Mouse (Mus musculus) hindlimb bud, embryonic 11.5 days (tissue): ENCODE results near the gene Fmn2.

Experiments
- DNase-seq: peaks from one replicate; pipeline ENCODE4 v3.0.0-alpha.2; 2012; ENCODE audit warnings: low read depth, low spot score; ENCODE audit errors: extremely low spot score

Fmn2 gene

DNA sequence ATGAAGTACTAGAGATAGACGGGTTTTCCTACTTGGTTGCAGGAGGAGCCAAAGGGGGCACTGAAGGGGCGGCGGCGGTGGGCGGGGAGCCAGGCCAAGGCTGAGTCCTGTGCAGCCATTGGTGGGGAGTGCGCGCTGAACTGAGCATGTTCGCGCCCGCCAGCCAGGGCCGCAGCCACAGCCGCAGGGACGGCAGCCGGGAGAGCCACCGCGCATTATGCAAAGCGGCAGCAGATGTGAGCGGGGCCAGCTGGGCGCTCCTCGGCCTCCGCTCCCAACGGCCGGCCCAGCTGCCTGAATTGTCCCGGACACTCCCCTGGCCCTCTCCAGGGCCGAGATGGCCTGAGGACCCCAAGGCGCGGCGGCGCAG lies at the start of gene Fmn2:
TSS of gene Fmn2 (plus strand) at position 165 of the 370 bp plus-strand sequence.
- DNase-seq: no peak

DNA sequence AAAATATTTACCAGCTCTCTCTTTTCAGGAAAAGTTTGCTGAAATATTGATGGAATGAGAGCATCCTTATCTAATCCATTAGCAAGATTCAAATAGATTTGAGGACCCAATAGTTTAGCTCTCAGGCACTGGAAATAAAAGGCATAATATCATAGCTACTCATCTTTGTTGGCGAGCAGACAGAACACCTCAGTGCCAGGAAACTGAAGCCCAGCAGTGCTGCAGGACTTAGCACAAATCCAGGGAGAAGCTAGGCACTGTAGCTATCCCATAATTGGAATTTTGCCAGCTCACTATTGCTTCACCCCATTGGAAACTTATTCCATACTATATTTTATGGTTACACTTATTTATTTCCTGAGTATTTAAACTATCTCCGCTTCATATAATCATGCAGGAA lies 46.5 kb upstream of the Fmn2 start:
- DNase-seq: no peak

DNA sequence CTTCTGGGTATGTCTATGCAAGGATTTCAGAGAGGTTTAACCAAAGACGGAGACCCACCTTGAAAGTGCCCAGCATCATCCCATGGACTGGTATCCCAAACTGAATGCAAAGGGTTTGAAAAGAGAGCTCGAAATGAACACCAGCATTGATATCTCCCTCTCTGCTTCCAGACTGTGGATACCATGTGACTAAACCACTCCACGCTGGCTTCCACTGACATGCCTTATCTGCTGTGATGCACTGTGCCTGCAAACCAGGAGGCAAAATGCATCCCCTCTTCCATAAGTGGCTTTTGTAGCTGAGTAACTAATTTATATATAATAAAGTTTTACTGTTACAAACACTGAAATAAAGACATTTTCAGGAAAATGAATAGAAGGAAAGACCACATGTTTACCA lies 36.2 kb upstream of the Fmn2 start:
- DNase-seq: no peak

DNA sequence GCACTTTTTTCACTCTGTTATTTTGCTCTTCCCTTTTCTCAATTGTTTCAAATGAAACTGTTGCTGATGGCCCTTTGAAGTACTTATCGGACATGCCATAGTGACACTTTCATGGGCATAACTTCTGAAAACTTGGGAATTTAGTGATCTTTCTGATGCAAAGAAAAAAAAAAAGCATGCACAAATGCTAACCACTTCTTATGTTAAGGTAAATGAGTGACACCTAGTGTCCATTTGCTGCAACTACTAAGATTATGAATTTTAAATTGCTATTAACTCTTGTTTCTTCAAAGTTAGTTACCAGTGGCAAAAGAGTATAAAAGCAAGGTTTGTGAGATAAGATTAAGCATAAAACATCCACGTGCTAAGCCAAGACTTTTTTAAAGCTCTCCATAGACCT lies 35.4 kb upstream of the Fmn2 start:
- peak; percentile 16 for DNase-seq

DNA sequence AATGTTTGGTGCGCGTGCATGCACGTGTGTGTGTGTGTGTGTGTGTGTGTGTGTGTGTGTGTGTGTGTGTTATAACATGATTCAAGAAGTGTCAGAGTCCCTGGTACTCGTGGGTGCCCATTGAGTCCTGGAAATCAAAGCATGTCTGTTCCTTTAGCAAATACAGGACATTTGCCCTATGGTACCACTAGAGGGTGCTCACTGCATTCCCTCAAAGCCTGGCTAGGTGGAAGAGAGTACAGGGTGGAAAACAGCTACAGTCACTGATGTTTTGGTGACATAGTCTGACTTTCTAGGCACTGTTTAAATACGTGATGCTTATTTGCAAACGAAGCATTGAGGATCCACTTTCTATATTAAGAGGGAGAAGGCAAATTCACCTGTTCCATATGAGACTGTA lies 31.9 kb upstream of the Fmn2 start:
- peak; percentile 12 for DNase-seq

DNA sequence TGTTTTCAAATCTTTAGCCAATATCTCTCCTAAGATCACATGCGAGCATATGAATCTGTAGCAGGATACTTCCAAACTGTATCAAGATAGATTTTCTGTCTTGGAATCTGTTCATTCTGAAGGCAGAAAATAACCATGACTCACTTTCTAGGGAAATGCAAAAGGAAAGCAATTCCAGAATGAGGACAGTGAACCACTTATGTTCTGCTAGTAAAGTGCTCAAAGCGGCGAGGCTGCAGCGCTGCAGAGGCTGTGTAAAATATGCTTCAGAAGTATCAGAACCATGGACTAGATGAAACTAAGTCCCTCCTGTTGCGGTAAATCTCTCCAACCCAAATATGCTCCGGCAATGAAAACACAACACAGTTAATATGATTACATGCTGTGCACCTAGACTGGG lies 19.1 kb upstream of the Fmn2 start:
- no peak for DNase-seq

DNA sequence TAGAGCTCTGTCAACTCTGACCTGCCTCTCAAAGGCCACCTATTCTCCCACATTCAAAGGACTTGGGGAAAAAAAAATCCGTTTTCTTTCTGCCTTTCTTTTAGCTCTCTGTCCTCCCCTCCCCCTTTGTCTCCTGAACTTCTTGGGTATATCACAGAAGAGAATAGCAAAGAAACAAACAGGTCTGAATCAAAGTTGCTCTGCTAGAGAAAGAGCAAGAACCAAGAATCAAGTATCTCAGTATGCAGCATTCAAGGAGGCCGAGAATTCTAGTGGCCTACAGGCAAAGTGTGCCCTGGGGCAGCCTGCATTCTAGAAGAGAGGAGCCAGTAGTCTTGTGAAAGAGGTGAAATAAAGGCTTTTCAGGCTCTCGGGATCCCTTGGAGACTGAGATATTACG lies 1.6 kb upstream of the Fmn2 start:
- no peak for DNase-seq

DNA sequence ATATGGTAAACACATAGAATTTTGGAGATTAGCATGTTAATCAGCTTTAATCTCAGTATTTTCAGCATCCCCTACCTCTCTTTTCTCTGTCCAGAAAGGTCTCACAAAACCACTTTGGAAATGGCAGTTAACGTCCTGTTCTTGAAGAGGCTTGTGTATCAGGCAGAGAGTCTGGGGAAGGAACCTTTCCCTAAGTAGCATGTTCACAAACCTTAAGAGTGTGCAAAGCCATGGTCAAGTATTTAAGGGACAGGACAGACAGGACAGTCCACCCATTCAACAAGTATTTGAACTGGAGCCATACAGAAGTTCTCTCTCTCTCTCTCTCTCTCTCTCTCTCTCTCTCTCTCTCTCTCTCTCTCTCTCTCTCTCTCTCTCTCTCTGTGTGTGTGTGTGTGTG lies 614 bp upstream of the Fmn2 start:
- no peak for DNase-seq

DNA sequence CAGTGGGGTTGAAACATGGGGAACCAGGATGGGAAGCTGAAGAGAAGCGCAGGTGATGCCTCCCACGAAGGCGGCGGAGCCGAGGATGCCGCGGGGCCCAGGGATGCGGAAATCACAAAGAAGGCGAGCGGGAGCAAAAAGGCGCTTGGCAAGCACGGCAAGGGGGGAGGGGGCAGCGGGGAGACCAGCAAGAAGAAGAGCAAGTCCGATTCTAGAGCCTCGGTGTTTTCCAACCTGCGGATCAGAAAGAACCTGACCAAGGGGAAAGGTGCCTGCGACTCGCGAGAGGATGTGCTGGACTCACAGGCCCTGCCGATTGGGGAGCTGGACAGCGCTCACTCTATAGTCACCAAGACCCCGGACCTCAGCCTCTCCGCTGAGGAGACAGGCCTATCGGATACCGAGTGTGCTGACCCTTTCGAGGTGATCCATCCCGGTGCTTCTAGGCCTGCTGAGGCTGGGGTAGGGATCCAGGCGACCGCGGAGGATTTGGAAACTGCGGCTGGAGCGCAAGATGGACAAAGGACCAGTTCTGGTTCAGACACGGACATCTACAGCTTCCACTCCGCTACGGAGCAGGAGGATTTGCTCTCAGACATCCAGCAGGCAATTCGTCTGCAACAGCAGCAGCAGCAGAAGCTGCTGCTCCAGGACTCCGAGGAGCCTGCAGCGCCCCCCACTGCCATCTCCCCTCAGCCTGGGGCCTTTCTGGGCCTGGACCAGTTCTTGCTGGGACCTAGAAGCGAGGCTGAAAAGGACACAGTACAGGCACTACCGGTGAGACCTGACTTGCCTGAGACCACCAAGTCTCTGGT lies 613 bp downstream of the Fmn2 start:
- no peak for DNase-seq

DNA sequence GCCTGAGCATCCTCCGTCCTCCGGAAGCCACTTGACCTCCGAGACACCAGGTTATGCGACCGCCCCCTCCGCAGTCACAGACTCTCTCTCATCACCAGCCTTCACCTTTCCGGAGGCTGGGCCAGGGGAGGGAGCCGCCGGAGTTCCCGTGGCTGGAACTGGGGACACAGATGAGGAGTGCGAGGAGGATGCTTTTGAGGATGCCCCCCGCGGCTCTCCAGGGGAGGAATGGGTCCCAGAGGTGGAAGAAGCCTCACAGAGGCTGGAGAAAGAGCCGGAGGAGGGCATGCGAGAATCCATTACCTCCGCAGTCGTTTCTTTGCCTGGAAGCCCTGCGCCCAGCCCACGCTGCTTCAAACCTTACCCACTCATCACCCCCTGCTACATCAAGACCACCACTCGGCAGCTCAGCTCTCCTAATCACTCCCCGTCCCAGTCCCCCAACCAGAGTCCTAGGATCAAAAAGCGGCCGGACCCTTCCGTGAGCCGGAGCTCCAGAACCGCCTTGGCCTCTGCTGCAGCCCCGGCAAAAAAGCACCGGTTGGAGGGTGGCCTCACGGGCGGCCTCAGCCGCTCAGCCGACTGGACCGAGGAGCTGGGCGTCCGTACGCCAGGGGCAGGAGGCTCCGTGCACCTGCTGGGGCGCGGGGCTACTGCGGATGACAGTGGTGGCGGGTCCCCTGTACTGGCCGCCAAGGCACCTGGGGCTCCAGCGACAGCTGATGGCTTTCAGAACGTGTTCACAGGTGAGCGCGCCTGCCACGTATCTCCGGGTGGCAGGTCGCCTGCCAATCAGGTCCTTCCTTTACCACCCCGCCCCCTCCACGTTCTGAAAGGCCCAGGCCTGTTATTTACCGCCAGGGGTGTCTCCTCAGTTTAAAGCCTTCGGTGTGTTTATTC lies 1.5 kb downstream of the Fmn2 start:
- DNase-seq: no peak

DNA sequence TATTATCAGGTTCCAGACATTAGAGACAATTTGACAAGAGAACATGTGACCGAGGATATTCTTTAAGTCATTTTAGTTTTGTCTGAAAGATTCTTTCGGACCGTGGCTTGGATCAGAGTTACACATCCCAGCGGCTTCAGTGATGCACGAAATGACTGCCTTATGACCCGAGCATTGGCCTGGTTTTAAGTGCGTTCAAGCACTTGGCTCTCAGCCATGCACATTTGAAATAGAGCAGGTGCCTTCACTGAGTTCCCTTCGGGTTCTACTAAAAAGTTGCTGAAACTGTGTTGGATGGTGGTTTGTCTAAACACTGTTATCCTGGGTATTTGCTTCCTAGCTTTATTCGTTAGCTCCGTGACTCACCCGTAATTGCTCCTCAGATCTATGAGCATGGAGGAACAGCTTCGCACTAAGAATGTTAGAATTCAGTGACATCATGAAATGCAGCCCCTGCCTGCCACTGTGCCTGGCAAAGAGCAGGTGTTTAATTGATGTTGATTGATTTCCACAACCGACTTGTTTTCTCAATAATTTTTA lies 7.0 kb downstream of the Fmn2 start:
- DNase-seq: no peak

DNA sequence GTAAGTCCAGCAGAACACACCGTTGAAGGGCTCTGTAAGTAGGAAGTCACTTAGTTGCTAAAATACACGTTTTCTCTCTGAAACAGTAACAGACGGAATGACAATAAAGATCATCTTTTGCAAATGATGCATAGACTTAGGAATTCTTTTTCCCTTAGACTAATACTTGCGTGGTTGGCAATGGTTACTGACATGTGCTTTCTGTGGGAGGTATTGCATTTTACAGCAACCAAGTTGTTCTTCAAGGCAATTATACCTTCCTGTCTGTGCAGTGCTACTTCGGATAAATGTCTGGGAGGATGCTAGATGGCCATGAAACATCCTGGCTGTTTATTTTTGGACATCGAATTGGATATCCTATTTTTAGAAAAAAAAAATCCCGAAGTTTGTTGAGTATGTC lies 11.8 kb downstream of the Fmn2 start:
- DNase-seq: no peak

DNA sequence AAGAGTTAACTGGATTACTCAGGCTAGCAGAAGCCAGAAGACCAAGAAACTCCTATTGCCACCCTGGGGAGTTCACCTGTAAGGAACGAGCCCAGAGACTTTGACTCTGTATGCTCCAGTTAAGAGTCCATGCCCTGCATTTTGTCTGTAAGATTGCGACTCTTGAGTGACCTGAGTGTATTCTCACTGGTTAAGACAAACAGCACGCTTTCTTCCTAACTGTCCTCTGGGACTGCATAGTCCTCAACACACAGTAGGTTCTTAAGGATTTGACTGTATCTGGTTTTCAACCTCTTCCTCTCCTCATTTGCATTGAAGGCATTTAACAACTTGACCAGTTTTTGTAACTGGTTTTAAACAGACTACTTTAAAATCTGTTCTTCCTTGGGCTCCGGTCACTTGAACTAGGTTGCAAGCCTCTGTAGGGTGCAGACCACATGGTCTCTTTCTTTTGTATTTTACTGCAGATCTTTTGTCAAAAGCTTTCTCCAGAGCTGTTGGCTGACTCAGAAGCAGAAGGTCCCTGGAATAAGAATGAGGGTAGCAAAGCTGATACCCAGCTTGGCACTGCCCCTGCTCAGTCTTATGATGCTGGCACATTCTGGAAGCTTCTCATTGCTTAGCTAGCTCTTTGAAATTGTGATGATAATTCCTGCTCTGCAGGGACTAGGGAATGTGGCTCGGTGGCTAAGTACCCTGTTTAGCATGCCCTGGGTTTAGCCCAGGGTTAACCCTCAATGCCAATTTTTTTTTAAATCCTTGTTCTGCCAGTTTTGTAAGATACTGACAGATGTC lies 20.5 kb downstream of the Fmn2 start:
- no peak for DNase-seq

DNA sequence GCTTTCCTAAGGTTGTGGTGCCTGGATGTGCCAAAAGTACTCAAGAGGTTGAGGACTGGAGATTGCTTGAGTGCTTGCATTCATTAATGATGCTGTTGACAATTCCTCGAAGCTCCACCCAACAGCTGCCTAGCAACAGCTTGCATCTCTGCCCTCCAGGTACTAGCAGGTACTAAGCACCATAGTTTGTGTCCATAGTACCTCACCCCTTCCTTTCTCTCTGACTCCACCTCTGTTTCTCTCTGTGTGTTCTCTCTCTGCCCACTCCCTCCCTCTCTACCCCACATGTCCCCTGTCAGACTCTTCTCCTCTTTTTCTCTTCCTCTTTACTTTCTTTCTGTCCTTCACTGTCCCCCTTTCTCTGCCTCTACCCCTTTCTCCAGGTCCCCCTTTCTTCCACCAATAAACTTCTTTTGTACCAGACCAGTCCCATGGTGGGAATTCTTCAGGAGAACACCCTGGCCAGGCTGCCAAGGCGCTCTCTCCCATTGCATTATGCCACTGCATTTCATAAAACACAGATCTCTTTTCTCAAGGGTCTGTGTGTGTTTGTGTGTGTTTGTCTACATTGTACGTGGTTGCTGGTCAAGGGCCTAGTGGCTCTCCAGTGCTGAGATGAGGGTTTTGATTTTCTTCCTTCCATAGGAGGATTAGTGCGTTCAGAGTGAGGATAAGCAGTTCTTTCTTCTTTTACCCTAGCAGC lies 21.3 kb downstream of the Fmn2 start:
- DNase-seq: no peak

DNA sequence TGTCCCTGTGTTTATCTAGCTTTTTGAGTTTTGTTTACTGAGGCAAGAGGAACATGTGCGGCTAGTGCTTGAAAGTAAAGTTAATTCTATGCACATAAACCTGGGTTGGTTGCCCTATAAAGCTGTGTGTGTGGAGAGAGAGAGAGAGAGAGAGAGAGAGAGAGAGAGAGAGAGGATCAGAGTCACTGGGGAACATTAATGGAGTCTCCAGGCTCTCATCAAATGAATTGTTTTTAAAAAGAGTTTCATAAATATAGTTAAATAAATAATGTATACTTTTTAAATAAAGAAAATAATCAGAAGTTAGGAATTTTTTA lies 21.8 kb downstream of the Fmn2 start:
- DNase-seq: no peak

DNA sequence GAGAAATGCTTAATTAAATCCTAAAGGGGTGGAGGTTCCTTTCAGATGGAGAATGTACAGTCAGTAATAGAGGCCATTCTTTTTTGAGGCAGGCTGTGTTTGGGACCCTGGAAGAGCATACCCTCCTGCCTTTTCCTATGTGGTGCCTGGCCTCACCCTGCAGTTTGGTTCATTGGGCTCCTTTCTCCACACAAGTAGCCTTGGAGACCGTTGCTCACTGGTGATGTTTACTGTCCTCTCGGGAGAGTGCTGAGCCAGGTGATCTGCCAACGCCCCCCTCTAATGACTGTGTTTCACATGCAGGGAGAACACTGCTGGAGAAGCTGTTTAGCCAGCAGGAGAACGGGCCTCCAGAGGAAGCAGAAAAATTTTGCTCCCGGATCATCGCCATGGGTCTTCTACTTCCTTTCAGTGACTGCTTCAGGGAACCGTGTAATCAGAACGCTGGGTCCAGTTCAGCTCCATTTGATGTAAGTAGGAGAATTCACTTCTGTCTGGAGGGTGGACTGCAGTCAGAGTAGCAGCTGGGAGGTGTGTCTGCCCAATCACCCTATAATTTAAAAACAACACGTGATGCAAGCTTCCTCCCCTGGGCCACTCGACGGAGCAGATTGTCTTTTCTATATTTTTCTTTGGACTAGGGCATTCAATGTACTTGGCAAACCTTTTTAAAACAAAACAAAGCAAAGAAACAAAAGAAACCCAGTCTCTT lies 35.3 kb downstream of the Fmn2 start:
- no peak for DNase-seq

DNA sequence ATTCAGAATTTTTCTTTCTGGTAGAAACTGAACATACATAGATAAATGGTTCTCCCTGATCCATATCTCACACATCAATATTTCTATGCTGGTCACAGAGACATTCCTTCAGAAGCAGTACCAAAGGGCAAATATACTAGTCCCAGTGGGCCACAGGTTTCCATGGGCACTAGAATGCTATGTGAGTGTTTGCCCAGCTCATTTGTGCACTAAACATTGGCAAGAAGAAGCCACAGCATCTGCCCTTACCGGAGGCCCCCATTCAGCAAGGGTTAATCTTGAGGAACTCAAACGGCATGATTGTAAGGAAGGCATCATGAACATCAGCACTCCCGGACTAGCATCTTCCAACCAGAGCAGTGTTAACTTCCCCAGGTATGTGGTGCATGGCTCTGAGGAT lies 35.9 kb downstream of the Fmn2 start:
- no peak for DNase-seq

DNA sequence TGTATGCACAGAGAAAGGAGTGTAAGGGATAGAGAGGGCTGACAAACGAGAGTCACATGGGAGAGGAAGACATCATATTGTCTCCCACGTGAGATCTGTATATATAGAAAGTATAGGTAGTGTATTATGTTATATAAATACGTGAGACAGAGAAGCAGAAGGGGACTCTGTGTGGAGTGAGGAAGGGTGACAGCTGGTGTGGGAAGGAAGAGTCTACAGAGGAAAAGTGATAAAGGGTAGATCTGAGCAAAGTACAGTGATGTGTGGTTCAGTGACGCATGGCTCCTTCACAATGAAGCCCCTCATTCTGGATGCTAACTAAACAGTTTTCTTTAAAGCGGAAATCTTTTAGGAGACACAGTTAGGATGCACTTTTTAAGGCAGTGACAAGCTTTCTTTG lies 46.7 kb downstream of the Fmn2 start:
- DNase-seq: no peak

DNA sequence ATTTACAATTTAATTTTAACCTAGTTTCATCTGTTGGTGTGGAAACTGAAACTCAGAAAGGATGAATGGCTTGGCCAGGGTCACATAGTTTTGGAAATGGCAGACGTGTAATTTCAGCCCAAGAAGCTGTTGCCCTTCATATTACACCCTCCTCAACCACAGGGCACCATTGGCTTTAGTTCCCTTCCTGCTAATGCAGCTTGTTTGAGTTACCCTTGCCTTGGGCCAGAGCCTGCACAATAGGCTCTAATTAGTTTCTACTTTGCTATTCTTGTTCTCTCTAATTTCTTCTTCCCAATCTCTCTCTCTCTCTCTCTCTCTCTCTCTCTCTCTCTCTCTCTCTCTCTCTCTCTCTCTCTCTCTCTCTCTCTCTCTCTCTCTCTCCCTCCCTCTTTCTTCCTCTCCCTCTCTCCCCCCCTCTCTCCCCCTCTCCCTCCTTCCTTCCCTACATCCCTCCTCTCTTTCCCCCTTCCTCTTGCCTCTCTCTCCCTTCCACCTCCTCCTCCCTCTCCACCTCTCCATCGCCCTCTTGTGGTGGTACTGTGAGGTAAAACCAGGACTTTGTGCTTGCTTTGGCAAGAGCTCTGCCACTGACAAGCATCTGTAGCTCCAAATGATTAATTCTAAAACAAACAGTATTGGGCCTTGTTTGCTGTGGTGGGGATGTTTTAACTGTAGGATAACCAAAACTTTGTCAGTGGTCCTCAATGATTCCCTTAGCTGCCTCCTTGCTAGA lies 51.8 kb downstream of the Fmn2 start:
- DNase-seq: no peak
